Mouse (Mus musculus) urinary bladder, postnatal 4 days (tissue): Measurements from ENCODE around the gene Emilin1.
"Not testable (repeated sequence)": the region's sequence is repeated elsewhere in the genome, so short reads cannot be mapped to it uniquely, and the experiment has no call there.

Experiments
- DNase-seq, 2 experiments: peaks; one replicate each; pipeline ENCODE4 v3.0.0; 2021 to 2022; ENCODE audit warnings: low spot score in 2 of 2

Emilin1 gene

DNA sequence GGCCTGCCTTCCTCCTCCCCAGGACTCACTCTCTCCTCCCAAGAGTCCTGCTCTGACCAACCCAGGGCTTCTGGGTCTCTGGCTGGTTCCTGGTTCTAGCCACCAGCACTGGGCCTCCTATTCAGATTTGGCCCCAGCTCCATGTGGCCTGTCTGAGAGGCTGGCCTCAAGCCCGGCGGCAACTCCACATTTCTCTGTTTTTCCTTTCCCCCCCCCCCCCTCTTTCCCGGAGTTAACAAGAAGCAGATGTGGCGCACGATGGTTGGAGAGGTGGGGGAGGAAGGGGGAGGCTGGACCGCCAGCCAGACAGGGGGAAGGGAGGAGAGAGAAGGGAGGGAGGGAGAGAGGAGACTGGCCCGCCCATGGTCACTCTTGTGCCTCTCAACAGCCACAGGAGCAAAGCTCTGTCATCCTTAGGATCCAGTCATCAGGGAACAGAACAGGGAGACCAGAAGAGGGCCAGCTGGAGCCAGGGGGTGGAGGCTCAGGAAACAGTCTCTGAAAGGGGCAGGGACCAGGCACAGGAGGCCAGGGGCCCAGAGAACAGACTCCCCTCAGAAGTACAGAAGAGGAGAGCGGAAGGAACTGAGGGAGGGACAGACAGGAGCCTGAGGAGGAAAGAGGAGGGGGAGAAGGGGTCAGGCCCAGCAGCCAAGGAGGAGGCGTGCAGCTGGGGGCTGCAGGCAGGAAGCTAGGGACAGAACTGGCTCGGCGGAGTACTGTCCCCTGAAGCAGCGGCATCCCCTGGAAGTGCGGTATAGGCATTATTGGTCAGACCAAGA is at the start of gene Emilin1:
Emilin1 (plus strand) TSS at position 343 of the 782 bp plus-strand sequence.
- DNase-seq: peak; percentile 74 to 77

DNA sequence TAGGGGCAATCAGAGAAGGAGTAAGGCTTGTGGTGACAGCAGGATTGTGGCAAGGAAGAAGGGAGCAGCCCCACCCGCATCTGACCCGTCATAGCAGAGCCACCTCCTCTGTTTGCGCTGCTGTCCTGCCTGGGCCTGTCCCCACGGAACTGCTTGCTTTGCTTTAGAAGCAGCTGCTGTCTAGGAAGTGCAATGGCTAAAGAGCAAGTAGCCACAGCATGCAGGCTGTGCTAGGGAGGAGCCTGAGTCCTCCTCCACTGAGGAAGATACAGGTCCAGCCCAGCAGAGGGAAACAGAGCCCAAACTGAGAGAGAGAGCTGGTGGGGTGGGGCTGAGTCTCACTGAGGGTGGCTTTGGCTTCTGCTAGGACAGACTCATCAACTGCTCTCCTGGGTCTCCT is 49.4 kb upstream of the Emilin1 start:
- peak in 1 of 2 experiments; percentile 50 for DNase-seq

DNA sequence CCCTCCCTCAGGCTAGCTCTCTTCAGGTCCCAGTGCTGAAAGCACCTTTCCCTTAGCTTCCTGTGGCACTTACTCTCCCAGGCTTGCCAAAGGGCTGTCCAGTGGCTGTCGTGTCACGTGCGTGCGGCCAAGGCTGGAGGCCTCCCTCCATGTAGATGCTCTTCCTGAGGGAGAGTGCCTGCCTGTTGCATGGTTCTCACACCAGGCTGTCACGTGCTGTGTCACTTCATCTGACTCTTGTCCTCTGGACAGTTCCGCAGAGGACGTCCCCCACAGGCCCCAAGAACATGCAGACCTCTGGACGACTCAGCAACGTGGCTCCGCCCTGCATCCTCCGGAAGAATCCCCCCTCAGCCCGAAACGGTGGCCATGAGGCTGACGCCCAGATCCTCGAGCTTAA is 48.9 kb upstream of the Emilin1 start:
- no peak for DNase-seq

DNA sequence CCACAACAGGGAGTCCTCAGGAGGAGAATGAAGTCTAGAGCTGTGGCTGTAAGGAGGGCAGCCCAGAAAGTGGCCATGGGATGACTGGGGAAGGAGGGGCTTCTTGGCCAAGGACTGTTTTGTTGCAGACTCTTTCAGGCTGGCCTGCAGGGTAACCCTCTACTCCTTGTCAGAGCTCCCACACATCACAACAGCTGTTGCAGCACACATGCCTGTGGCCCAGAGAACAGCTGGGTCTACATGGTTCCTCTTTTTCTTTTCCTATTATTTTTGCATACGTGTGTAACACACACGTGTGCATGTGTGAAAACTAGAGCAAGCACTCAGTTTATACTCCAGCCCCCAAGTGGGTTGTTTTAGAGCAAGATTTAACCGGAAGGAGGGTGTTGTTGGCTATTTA is 46.3 kb upstream of the Emilin1 start:
- DNase-seq: no peak

GRCm38 (mm10) chr5:30867712-30868111 is 45.5 kb upstream of the Emilin1 start, which contains the start of gene Tmem214:
Gene Tmem214 (plus strand): TSS chr5:30868012.
- no peak for DNase-seq

DNA sequence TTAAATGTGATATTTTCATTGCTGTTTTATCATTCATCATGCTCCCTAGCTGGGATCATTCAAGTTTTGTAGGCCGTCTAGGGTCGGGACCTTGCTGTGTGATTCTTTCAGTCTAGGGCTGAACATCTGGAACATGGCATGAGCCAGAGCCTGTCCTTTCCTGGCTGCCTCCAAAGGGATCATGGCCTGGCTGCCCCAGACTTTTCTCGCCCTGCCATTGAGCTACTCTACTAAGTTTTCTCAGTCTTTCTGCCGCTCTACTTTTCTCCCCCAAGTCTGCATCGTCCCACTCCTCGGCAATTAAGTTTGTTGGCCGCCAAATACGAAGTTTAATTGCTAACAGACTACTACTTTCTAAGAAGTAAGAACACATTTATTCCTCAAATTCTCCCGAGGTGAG is 44.2 kb upstream of the Emilin1 start:
- DNase-seq: no peak

DNA sequence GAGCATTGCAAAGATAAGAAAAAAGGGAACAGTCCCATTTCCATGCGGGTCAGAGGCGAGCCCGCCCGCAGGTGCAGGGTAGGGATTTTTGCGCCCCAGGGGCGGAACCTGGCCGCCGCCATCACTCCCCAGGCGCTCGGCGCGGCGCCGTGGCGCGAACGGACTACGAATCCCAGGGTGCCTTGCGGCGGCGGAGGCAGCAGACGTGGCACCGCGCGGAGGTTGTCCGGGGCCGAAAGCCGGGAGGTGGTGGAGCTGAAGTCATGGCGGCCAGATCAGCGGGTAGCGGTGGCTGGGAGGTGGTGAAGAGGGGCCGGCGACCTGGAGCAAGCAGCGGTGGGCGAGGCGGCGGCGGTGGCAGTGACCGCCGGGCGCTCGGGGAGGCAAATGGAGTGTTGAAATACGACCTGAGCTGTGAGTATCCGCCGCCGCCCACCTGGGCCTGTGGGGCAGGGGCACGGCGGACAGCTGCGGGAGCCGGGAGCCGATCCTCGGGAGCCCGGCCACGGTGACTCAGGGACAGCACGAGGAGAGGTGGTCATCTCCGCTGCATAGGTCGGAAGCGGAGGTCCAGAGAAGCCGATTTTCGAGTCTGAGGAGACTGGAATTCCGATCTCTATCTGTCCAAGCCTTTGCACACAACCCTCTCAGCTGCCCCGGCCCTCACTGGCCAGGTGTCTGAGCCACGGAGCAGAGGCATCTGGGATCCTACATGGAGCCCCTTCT is 43.6 kb upstream of the Emilin1 start:
- DNase-seq: peak; percentile 89 to 93

- no peak for DNase-seq
Observed at GRCm38 (mm10) chr5:30870131-30870406, 43.1 kb upstream of the Emilin1 start.

DNA sequence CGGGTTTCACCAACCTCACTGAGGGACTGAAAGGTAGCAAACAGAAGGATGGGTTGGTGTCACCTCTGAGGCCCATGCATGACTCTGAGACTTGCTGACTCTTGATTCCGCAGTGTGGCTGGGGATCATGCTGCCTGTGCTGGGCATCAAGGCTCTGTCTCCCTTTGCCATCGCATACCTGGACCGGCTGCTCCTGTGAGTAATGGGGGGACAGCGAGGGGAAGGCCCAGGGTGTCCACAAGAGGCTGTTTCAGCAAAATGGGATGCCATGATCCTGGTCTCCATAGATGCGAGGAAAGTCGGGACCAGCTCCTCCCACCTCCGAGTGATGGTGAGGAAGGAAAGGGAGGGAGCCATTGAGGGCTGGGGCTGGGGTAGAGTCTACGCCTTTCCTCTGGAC is 40.6 kb upstream of the Emilin1 start:
- DNase-seq: no peak

- no peak for DNase-seq
Observed at GRCm38 (mm10) chr5:30874365-30874764, 38.8 kb upstream of the Emilin1 start.

DNA sequence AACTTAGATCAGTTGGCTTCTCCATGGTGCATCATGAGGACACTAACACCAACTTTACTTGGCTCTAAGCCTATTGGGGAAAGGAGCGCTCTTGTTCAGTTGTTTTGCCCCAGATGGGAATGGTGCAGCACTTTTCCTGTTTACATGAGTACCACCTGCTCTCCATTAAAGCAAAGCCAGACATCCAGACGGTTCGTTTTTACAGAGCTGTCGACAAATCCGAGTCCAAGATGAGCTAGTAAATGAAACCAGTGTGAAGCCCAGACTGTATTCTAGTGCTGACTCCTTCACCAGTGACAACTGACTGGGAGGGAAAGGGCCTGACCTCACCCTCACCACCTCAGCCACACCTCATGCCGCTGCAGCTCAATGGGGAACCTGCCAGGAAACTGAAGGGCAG is 34.6 kb upstream of the Emilin1 start:
- no peak for DNase-seq

- no peak for DNase-seq
Observed at GRCm38 (mm10) chr5:30879347-30879943, 33.8 kb upstream of the Emilin1 start.

DNA sequence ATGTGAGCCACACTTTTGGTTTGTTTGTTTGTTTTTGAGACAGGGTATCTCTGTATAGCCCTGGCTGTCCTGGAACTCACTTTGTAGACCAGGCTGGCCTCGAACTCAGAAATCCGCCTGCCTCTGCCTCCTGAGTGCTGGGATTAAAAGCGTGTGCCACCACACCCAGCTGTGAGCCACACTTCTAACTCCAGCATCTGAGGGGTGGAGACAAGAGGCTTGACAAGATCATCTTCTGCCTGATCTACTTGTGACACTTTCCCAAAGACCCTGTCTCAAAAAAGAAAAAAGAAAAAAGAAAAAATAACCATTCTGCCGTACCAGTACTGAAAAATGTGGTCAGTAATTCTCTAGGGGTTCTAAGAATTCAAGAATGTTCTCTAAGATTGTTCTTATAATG is 31.4 kb upstream of the Emilin1 start:
- not testable (repeated sequence) for DNase-seq

- no peak for DNase-seq
Observed at GRCm38 (mm10) chr5:30886209-30886608, 27.0 kb upstream of the Emilin1 start.

GRCm38 (mm10) chr5:30886731-30887130 is 26.5 kb upstream of the Emilin1 start:
- DNase-seq: no peak

DNA sequence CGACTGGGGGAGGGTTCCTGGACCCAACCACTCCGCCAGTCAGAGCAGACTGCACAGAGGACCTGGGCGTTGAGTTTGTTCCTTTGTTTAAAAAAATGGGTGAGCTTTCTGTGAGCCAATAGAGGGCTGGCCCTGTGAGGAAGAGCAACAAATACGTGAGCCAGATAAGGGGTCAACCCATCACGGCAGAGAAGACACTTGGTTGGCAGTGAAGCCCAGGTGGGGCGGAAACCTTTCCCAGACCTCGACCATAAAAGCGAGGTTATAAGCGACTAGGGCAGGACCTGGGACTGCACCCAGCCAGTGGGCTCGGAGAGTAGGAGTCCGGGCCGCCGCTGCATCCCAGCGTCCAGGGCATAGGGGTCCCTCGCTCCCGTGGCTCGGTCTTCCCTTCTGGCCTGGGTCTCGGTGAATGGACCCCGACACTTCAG is 25.9 kb upstream of the Emilin1 start:
- peak in 1 of 2 experiments; percentile 62 for DNase-seq

- DNase-seq: peak; percentile 85 to 88
Observed at GRCm38 (mm10) chr5:30887858-30888336, 25.3 kb upstream of the Emilin1 start.

GRCm38 (mm10) chr5:30888337-30889087 is 24.7 kb upstream of the Emilin1 start, which contains the start of gene Agbl5:
Gene Agbl5 (plus strand): TSS chr5:30888694.
- DNase-seq: peak; percentile 93 to 94

- DNase-seq: no peak
Observed at GRCm38 (mm10) chr5:30889088-30889754, 24.0 kb upstream of the Emilin1 start.

DNA sequence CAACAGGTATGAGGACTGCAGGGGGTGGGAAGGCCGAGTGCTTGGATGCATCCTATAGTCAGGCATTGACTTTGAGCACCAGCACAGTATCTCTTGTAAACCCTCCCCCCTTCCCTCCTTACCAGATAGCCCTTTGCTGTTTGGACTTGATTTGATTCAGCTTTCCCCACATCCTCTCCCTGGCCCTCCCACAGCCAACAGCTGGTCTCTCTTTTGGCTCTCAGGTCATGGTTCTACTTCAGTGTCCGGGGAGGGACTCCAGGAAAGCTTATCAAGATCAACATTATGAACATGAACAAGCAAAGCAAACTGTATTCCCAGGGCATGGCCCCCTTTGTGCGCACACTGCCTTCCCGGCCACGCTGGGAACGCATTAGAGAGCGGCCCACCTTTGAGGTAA is 22.8 kb upstream of the Emilin1 start:
- DNase-seq: no peak

DNA sequence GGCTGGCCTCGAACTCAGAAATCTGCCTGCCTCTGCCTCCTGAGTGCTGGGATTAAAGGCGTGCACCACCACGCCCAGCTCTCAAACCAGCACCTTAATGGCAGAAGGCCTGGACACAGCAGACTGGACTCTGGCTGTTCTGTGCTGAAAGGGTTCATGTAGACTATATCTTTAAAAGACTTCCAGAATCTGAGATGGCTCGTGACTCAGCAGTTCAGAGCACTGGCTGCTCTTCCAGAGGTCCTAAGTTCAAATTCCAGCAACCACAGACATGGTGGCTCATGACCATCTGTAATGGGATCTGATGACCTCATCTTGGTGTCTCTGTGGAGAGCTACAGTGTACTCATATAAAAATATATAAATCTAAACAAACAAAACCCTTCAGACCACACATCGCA is 11.3 kb upstream of the Emilin1 start:
- no peak for DNase-seq
